Mouse (Mus musculus) common myeloid progenitor, adult 5-6 weeks (primary cell): ENCODE results near the gene Trim44. TPM values are rescaled to one million over a fixed set of nuclear protein-coding genes. Genes with fewer than 3 reads are reported as not detected.

Experiments
- total RNA-seq: library from RNA; stranded (forward); fragments of 200-1000, 187-1606 nt; gene quantifications from 2 replicates; pipeline ENCODE4 v1.2.3, GENCODE M21; 2017

Trim44 gene
- total RNA-seq, 1 experiment from 2014 or later: 69.2 TPM

Other genes with a start within 250 kb of the Trim44 start
- 9.2 and 12.0 TPM in 2 replicates for gene Ldlrad3, start 221.4 kb downstream of the Trim44 start, total RNA-seq
- 0.10 and 0.23 TPM in 2 replicates for gene Fjx1, start 44.7 kb upstream of the Trim44 start, total RNA-seq
- not detected in 2 replicates for gene Pamr1, start 142.2 kb upstream of the Trim44 start, total RNA-seq